Mouse (Mus musculus) hindbrain, embryonic 16.5 days (tissue): Measurements from ENCODE around the gene Kcnc4. TPM values are rescaled to one million over a fixed set of nuclear protein-coding genes. Genes with fewer than 3 reads are reported as not detected.

ENCODE experiments used
- ATAC-seq: fragments of 200-750 bp; cut with Nextera tagmentation; 2 replicates; pipeline ENCODE4 v1.8.0; 2017; ENCODE audit warnings: moderate TSS enrichment, moderate library complexity
- H3K27ac ChIP-seq: fragments of 300-500 bp; sonication (generic); 2 replicates; pipeline ENCODE4 v1.5.1; 2014; ENCODE audit warnings: low read depth, mild to moderate bottlenecking, control low read depth, low read length, moderate library complexity
- H3K27me3 ChIP-seq: fragments of 300-500 bp; sonication (generic); replicated peaks from 2 replicates; pipeline ENCODE4 v1.6.1; 2014; ENCODE audit warnings: low read length; ENCODE audit not compliant: control insufficient read depth, insufficient read depth
- H3K36me3 ChIP-seq: fragments of 300-500 bp; sonication (generic); 2 replicates; pipeline ENCODE4 v1.6.1; 2014; ENCODE audit warnings: mild to moderate bottlenecking, low read length, moderate library complexity, mixed read lengths; ENCODE audit not compliant: control insufficient read depth, insufficient read depth
- H3K4me1 ChIP-seq: fragments of 300-500 bp; sonication (generic); 2 replicates; pipeline ENCODE4 v1.6.1; 2014; ENCODE audit warnings: low read depth, low read length; ENCODE audit not compliant: control insufficient read depth, insufficient read depth
- H3K4me2 ChIP-seq: fragments of 300-500 bp; sonication (generic); 2 replicates; pipeline ENCODE4 v1.6.1; 2014; ENCODE audit warnings: mild to moderate bottlenecking, low read length, control low read depth, moderate library complexity
- H3K4me3 ChIP-seq: fragments of 300-500 bp; sonication (generic); 2 replicates; pipeline ENCODE4 v1.5.1; 2014; ENCODE audit warnings: mild to moderate bottlenecking, low read length, control low read depth, moderate library complexity
- H3K9ac ChIP-seq: fragments of 300-500 bp; sonication (generic); 2 replicates; pipeline ENCODE4 v1.6.1; 2014; ENCODE audit warnings: low read depth, mild to moderate bottlenecking, control low read depth, low read length, moderate library complexity
- H3K9me3 ChIP-seq: fragments of 300-500 bp; sonication (generic); 2 replicates; pipeline ENCODE4 v1.6.1; 2014; ENCODE audit warnings: mild to moderate bottlenecking, low read length, moderate library complexity; ENCODE audit not compliant: control insufficient read depth
- WGBS: fragments of 180-500 bp; shearing (Covaris S2); extraction: QIAGEN DNeasy Blood & Tissue Kit; methylation state at CpG from one replicate; pipeline ENCODE4 v1.1.7; 2014; 5-methylcytosine and 5-hydroxymethylcytosine counted together
- polyA plus RNA-seq: library from polyadenylated mRNA; unstranded; fragments of >200 nt; fragmentation: Nextera tagmentation; extraction: Ambion mirVana; gene quantifications from 2 replicates; pipeline ENCODE4 v1.2.1, GENCODE M21; 2015

Gene Kcnc4
- 8.7 and 9.7 TPM in 2 replicates for polyA plus RNA-seq

DNA sequence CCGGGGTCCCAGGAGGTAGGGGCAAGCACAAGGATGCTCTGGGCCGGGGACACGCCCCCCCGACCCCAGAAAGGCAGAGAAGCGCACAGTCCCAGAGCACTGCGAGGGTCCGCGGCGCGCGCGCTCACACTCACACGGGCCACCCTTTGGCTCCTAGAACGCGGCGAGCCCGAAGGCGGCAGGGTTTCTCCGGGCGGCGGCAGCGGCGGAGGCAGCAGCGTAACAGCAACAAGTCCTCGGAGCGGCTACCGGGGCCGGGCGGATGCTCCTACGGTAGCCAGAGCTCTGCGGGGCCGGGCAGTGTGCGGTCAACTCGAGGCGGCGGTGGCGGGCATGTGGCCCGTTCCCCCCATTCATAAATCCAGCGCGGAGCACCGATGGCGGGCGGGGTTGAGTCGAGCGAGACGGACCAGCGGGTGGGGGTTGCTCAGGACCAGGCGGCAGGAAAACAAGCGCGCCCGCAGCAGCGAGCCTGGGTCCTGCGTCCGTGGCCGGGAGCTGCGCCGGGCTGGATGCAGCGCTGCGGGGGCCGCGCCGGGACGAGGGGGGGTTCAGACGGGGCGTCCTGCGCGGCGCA is at the start of gene Kcnc4:
Kcnc4 (minus strand) TSS at position 357 of the 577 bp plus-strand sequence.
- Histone ChIP-seq H3K4me2 (peak within 1 kb of the TSS; percentile 84), H3K9ac (peak within 1 kb of the TSS; percentile 73), H3K36me3 (no peaks in the 10 kb centered on the region), H3K27ac (0 out of 2 replicates have a peak within 1 kb of the TSS, but pooled peaks have one; percentile 3), H3K27me3 (peaks cover 32% of the 10 kb centered on the region), H3K9me3 (no peaks in the 10 kb centered on the region), H3K4me1 (peaks cover 20% of the 10 kb centered on the region), H3K4me3 (peak within 1 kb of the TSS; percentile 59)
- WGBS, result 0% methylated on average over 47 of the region's 68 CpGs
- peak; percentile 44 for ATAC-seq

DNA sequence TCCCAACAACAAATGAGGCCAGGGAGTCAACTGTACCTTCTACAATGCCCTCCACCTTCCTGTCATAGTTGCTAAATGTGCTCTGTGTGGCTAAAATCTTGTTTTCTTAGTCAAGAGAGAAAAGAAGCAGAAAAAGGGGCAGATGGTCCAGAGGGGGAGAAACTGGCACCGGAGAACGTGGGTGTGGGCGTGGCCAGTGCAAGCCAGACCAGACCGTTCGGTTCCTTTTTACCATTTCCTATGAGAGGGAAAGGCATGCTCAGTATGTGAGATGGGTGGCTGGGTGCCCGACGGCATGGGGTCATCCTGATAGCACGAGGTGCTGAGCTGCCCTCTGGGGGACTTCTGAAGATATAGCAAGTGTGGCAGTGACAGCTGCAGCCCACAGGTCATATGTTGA is 49.3 kb upstream of the Kcnc4 start:
- peaks cover 12% of the 10 kb centered on the region for H3K4me1 ChIP-seq
- ATAC-seq, result no peak
- no peaks in the 10 kb centered on the region for H3K9me3 ChIP-seq
- WGBS, result 74% methylated on average over 8 of the region's 8 CpGs
- no peaks in the 10 kb centered on the region for H3K27me3 ChIP-seq
- H3K27ac ChIP-seq, result no peak overlapping the region
- H3K4me3 ChIP-seq, result no peak overlapping the region
- no peak overlapping the region for H3K9ac ChIP-seq
- H3K36me3 ChIP-seq, result no peaks in the 10 kb centered on the region
- no peak overlapping the region for H3K4me2 ChIP-seq

DNA sequence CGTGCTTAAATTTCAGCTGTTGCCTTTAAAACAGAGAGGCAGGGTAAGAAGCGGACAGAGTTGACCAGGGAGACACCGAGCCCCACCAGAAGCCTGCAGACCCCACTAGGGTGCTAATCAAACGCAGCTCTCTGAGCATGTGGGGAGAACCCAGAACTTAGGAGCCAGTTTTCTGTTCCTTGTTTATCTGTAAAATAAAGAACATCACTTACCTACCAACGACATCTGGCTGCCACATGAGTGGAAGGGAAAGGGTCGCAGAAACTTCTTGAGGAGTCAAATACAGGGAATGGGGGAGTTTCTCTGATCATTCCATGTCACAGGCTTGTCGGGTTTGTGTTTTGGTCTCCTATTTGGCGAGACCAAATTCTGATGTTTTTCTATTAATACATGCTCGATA is 48.6 kb upstream of the Kcnc4 start:
- Histone ChIP-seq H3K36me3 (no peaks in the 10 kb centered on the region), H3K9me3 (no peaks in the 10 kb centered on the region), H3K4me1 (peaks cover 12% of the 10 kb centered on the region), H3K4me3 (no peak overlapping the region), H3K27me3 (no peaks in the 10 kb centered on the region), H3K4me2 (no peak overlapping the region), H3K9ac (no peak overlapping the region), H3K27ac (no peak overlapping the region)
- no peak for ATAC-seq
- 89% methylated on average over 9 of the region's 9 CpGs for WGBS

DNA sequence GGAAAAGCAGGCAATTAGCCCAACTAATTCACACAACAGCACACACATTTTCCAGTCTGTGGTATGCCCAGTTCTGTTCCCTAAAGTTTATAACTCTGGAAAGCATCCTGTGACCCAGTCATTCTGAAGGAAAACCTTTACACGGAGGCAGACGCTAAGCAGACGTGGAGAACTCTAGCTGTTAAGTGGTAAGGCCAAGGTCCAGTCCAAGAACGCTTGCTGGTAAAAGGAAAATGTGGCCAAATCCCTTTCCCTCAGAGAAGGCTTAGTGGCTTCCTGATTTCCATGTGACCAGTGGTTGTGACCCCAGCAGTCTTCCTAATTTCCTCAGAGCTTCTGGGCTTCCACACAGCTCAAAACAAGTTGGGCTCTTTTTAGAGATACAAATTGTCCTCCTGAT is 47.2 kb upstream of the Kcnc4 start:
- no peak overlapping the region for H3K4me3 ChIP-seq
- no peaks in the 10 kb centered on the region for H3K9me3 ChIP-seq
- no peak for ATAC-seq
- H3K36me3 ChIP-seq, result no peaks in the 10 kb centered on the region
- H3K4me2 ChIP-seq, result no peak overlapping the region
- peak overlapping the region; percentile 24; the same call in 1 of the 2 replicates for H3K9ac ChIP-seq
- H3K27me3 ChIP-seq, result no peaks in the 10 kb centered on the region
- H3K4me1 ChIP-seq, result peaks cover 25% of the 10 kb centered on the region
- H3K27ac ChIP-seq, result peak overlapping the region; percentile 31; the same call in 1 of the 2 replicates
- WGBS, result 54% methylated on average over 4 of the region's 4 CpGs

DNA sequence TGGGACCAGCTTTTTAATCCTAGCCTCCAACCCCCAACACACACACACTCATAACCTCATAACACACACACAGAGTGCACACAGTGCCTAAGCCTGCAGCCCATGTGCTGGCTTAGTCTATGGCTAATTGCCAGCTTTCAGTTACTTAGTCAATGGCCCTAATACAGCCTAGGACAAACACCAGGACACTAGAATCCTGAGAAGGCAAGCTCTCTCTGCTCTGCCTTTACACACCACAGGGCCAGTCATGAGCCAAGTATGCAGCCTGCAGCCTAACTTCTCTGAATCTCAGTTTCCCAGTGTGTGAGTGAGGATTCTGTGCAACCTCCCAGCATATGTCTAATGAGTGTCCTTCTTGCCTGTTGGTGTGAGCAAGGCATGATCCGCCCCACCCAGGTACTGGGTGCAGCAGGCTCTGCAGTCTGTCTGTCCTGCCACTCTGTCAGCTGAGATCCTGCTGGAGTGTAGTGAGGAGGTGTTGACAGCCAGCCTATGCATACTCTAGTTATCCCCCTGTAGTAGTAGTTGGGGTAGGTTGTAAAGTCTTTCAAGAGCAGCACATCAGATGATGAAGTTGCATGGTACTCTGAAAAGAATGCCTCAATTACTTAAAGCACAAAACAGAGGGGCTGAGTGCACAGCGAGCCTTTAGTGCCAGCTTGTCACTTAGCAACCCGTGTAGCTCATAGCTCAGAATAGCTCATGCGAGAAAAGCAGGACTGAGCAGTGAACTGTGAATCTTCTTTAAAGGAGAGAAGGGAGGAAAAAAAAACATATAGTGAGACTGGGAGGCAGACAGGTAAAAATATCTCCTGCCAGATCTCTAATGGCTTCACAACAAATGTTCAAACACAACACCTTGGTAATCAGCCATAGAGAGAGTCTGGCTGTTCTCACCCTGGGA is 46.4 kb upstream of the Kcnc4 start:
- Histone ChIP-seq H3K9ac (peak overlapping the region; percentile 24; the same call in 1 of the 2 replicates), H3K36me3 (no peaks in the 10 kb centered on the region), H3K4me1 (peaks cover 32% of the 10 kb centered on the region), H3K27ac (peak overlapping the region; percentile 32; the same call in 1 of the 2 replicates), H3K9me3 (no peaks in the 10 kb centered on the region), H3K4me3 (no peak overlapping the region), H3K27me3 (no peaks in the 10 kb centered on the region), H3K4me2 (peak overlapping the region; percentile 6; the same call in 1 of the 2 replicates)
- peak; percentile 62 for ATAC-seq
- 15% methylated on average over 4 of the region's 4 CpGs for WGBS

DNA sequence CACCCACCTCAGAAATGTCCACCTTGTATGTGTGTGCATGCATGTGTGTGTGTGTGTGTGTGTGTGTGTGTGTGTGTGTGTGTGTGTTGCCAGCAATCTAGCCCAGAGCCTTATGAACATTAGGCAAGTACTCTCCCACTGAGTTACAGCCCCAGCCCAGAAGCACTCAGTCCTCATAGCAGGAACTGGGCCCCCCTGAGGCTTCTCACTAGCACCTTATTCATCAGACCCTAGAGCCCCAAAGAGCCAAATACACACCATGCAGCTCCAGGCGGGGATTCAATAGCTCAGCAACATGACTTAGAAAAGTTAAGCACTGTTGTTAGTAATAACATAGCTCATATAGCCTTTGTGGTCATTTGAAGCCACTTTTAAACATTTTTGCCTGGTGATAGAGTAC is 45.2 kb upstream of the Kcnc4 start:
- WGBS, result 70% methylated on average over 1 of the region's 1 CpGs
- ATAC-seq, result no peak
- H3K4me3 ChIP-seq, result no peak overlapping the region

DNA sequence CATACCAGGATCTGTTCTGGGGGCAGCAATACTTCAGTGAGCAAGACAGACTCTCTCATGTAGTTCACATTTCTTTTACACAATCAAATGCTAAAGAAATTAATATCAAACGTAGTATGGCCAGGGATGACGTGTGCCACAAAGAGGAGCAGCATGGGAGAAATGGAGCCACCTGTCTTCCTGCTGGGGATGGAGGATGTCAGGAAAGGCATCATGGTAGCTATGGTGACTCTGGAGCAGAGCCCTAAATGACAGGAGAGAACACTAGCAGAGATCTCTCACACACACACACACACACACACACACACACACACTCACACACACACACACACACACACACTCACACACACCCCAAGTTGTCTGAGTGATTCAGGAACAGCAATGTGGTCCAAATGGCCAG is 44.4 kb upstream of the Kcnc4 start:
- peaks cover 32% of the 10 kb centered on the region for H3K4me1 ChIP-seq
- no peak overlapping the region for H3K4me3 ChIP-seq
- H3K27me3 ChIP-seq, result no peaks in the 10 kb centered on the region; the same call in 1 of the 2 replicates
- 67% methylated on average over 2 of the region's 2 CpGs for WGBS
- 0 out of 2 replicates have a peak, but pooled peaks cover 2% of the 10 kb centered on the region for H3K36me3 ChIP-seq
- no peak overlapping the region for H3K4me2 ChIP-seq
- no peak overlapping the region for H3K27ac ChIP-seq
- no peak for ATAC-seq
- no peak overlapping the region for H3K9ac ChIP-seq
- H3K9me3 ChIP-seq, result no peaks in the 10 kb centered on the region

More for the DNA sequence above, 45.2 kb upstream of the Kcnc4 start:
- Histone ChIP-seq H3K36me3 (no peaks in the 10 kb centered on the region), H3K27ac (no peak overlapping the region), H3K27me3 (no peaks in the 10 kb centered on the region), H3K9ac (no peak overlapping the region), H3K4me2 (no peak overlapping the region), H3K4me1 (peaks cover 32% of the 10 kb centered on the region), H3K9me3 (no peaks in the 10 kb centered on the region)

DNA sequence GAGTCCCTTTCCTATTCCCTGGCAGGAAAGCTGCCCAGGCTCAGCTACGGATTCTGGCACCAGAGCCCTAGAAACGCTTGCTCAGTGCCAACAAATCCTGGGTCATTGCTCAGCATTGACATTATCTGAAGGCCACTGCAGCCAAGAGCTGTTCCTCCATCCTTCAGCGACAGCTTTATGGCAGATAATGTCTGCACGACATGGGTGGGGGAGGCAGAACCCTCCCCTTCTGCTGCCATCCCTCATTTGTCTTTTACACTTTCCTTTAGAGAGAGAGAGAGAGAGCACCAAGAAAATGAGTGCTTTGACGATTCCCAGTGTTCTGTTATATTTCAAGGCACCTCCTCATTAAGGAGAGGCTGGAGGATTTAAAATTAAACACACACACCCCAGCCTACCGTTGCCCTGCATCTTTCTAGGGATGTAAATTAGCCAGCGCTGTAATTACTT is 42.4 kb upstream of the Kcnc4 start:
- peak; percentile 24 for ATAC-seq
- no peak overlapping the region for H3K4me3 ChIP-seq
- peaks cover 34% of the 10 kb centered on the region for H3K4me1 ChIP-seq
- H3K27me3 ChIP-seq, result no peaks in the 10 kb centered on the region; the same call in 1 of the 2 replicates
- WGBS, result 27% methylated on average over 7 of the region's 7 CpGs
- no peaks in the 10 kb centered on the region for H3K9me3 ChIP-seq
- H3K36me3 ChIP-seq, result 0 out of 2 replicates have a peak, but pooled peaks cover 2% of the 10 kb centered on the region
- no peak overlapping the region for H3K9ac ChIP-seq
- H3K4me2 ChIP-seq, result peak overlapping the region; percentile 25
- peak overlapping the region; percentile 72 for H3K27ac ChIP-seq

DNA sequence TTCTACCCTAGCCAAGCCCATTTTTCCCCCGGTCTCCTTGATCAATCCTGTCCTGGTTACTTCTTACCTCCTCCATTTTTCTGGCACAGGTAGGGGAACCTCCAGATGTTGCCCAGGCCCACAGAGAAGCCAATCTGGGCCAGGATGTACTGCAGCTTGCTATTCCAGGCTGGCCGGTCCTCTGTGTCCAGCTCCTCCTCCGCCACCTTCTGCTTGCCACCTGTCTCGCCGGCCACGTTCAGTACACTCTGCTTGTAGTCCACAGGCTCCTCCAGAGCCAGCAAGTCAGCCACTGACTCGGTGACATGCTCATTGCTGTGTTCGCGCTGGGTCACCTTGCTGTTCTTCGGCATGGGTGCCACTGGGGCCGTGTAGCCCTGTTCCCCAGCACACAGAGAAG is 40.9 kb upstream of the Kcnc4 start:
- Histone ChIP-seq H3K27ac (no peak overlapping the region), H3K36me3 (0 out of 2 replicates have a peak, but pooled peaks cover 2% of the 10 kb centered on the region), H3K27me3 (no peaks in the 10 kb centered on the region; the same call in 1 of the 2 replicates), H3K4me2 (no peak overlapping the region), H3K4me1 (peaks cover 33% of the 10 kb centered on the region), H3K9ac (no peak overlapping the region), H3K4me3 (no peak overlapping the region), H3K9me3 (no peaks in the 10 kb centered on the region)
- ATAC-seq, result no peak
- WGBS, result 94% methylated on average over 11 of the region's 11 CpGs
